Mouse (Mus musculus) left cerebral cortex, postnatal 14 days (tissue): Measurements from ENCODE around the gene R3hdm4. TPM values are rescaled to one million over a fixed set of nuclear protein-coding genes. Genes with fewer than 3 reads are reported as not detected.
"Not testable (repeated sequence)": the region's sequence is repeated elsewhere in the genome, so short reads cannot be mapped to it uniquely, and the experiment has no call there.

Experiments
- DNase-seq, 2 experiments: peaks; one replicate each; pipeline ENCODE4 v3.0.0; 2021 to 2022; ENCODE audit warnings: low spot score in 2 of 2, mixed read lengths in 1 of 2
- intact Hi-C: fragments of 180-260 bp; cut with DNase I; formaldehyde crosslinking; loops from one replicate; pipeline ENCODE4 v1.15.1; 2025
- long read RNA-seq, 2 experiments: library from polyadenylated mRNA; stranded (forward); transcript quantifications; one replicate each; pipeline ENCODE4 v2.0.0; 2021
- total RNA-seq, 2 experiments: library from RNA; stranded (reverse); gene quantifications; 2 replicates each; pipeline ENCODE4 v1.2.3; 2021

The R3hdm4 gene
- total RNA-seq, result 100 to 1,000 TPM; 438 to 440 TPM
- long read RNA-seq, experiment 1, transcript R3hdm4-201 (8 exons, 1,898 nt), result major isoform, 411 of 511 reads
- long read RNA-seq, experiment 1, partial matches to known transcripts, result 50 of 511 reads
- long read RNA-seq, experiment 1, other reads (novel, unspliced or antisense), result 50 of 511 reads
- long read RNA-seq, experiment 2, transcript R3hdm4-201 (8 exons, 1,898 nt), result major isoform, 357 of 429 reads
- long read RNA-seq, experiment 2, partial matches to known transcripts, result 21 of 429 reads
- long read RNA-seq, experiment 2, other reads (novel, unspliced or antisense), result 51 of 429 reads

DNA sequence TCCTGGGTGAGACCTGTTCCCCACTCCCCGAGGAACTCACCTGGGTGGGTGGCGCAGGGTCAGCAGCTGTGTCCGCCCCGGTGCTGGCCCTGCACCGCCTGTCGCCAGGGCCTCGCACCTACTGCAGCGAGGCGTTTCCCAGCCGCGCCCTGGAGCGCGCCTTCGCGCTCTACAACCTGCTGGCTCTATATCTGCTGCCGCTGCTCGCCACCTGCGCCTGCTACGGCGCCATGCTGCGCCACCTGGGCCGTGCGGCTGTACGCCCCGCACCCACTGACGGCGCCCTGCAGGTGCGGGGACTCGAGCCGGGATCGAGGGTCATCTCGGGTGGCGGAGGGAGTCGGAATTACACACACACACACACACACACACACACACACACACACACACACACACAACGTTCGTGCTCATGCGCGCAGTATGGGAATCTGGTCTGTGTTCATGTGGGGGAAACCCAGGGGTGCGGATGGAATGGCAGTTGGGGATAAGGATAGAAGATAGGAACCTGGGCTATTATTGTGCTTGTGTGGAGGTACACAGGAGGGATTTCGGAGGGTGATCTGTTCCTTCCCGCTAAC, at the start of gene R3hdm4:
TSS of gene R3hdm4 (minus strand) at position 251 of the 578 bp plus-strand sequence.
- intact Hi-C loops, result no loop called here
- no peak for DNase-seq

DNA sequence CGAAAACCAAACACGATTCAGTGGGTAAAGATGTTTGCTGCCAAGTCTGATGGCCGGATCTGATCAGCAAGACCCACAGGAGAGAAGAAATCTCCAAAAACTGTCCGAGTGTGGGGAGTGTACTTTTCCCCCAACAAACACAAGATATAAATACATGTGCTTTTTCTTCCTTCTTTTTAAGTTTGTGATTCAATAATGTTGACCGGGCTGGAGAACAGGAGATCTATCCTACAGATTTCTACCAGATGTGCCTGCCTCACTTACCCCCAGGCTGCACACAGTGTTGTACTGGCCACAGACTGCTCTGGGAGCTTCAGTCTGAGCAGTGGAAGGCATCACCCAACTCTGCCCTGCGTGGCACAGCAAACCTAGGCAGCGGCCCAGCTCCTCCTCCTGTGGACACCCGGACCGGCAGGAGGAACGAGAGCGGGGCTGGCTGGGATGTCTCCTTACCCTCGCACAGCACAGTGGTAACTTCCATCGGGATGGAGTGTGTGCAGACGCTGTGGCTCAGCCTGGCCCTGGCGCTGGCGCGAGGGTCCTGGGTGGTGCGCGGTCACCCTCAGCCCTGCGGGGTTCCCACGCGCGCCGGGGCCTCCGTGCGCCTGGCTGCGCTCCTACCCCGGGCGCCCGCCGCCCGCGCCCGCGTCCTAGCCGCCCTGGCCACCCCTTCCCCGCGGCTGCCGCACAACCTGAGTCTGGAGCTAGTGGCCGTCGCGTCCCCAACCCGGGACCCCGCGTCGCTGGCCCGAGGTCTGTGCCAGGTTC, 49.6 kb upstream of the R3hdm4 start, which contains the start of gene Grin3b:
TSS of gene Grin3b (plus strand) at position 301 of the 768 bp plus-strand sequence.
- no peak for DNase-seq
- intact Hi-C loops, result no loop called here

DNA sequence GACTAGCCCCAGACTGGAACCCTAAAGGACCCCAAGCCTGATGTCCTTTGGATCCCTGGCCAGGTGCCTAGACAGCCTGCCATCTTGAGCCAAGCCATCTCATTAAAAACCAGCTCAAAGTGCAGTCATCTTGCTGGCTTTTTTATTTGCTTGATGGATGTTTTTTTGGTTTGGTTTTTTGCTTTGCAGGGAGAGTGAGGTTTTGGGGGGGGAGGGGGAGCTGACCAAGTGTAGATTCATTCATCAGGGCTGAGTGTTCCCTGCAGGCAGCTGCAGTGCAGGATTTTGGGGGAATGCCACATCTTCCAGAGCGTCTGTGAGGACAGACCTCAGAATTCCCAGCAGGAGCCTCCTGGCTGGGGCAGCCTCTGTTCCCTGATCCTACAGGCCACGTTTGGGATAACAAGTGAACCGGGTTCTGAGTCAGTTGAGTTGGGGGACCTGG, 48.1 kb upstream of the R3hdm4 start:
- intact Hi-C loops, result no loop called here

DNA sequence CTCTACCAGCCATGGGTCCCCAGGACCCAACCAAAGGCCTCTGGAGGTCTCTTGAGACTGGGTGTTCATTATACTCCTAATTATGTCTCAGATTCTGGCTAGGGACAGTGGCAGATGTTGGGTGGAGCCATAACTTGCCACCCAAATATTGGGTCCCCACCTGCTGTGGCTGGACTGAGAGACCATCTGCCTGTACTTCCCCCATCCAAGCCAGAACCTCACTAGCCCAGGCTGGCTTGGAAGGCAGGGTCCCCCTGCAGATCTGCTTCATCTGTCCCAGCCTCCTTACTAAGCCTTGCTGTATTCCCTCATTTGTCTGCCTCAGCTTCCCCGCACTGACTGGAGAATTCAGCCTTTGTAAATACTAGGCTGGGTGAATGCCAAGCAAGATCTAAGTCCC, 47.2 kb upstream of the R3hdm4 start:
- DNase-seq, result no peak
- intact Hi-C loops, result no loop called here

More for the DNA sequence above, 48.1 kb upstream of the R3hdm4 start:
- DNase-seq, result peak in 1 of 2 experiments; percentile 48

DNA sequence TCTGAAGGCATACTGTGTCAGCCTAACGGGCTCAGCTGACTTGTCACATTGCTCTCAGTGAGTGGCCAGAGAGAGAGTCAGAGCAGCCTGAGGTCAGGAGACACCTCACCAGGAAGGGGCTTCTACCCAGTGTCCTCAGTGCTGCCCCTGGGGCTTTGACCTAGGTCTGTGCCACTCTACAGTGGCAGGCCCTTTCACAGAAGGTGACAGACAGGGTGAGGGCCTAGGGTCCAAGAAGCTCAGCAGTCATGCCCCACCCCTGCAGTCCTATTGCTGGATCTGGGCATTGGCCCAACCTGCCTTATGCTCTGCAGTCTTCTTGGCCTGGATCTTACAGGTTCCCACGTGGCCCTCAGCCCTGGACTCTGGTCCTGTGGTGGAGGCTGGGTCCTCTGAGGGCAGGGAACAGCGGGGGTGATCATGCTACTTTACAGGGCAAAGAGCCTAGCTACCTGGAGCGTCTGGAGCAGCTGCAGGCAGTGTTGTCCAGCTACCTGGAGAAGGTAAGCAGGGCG, 45.9 kb upstream of the R3hdm4 start:
- intact Hi-C loops, result no loop called here

DNA sequence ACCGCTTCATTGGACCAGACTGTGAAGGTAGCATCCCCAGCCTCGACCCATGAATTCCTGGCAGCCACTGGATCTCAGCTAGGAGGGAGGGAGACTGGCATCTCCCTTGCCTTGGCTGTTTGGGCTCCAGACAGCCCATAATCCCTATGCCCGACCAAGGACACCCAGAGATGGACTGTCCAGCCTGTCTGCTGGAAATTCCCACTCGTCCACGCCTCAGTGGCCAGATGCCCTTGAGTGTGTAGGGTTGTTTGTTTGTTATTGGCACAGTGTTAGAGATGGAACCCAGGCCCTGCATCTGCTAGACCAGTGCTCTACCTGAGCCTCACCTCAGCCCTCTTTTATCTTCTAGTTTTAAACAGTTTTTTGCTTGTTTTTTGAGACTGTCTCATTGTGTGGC, 44.3 kb upstream of the R3hdm4 start:
- no peak for DNase-seq
- intact Hi-C loops, result no loop called here

More for the DNA sequence above, 45.9 kb upstream of the R3hdm4 start:
- no peak for DNase-seq

DNA sequence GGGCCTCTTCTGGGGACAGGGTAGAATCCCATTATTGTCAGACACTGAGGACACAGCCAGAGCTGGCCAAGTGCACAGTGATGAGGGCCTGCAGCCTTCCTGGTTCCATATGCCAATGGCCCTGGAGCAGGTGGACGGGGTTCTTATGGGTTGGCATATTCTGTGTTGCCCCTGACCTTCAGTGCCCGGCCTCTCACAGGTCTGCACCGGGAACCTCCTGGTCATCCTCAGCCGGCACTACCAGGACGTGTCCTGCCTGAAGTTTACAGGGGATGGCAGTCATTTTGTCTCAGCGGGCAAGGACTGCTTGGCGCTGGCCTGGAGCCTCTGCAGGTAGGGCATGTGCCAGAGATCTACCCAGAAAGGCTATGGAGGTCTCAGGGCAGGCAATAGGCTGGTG, 43.7 kb upstream of the R3hdm4 start:
- intact Hi-C loops, result no loop called here
- no peak for DNase-seq

DNA sequence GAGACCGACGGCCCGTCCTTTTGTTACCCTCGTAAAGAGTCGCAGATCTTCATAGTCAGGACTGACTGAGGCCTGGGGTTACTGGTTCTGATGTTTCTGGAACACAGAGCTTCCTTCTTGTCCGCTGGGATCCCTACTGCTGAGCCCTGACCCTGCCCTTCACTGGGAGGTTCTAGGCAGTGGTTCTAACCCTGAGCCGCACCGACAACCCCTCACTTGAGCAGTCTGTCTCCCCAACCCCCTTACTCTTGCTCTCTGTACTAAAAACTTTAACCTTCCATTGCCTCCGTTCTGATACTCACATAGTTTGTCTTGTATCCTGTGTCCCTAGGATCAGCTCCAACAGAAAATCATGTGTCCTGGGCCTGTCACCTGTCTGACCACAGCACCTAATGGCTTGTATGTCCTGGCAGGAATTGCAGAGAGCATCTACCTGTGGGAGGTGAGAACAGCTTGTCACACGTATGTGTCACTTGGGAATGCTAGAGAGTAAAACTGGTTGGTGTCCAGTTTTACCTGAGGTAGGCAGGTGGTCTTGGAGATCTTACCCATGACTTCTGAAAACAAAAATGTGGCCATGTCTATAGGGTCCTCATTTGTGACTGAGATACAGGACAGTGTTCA, 39.8 kb upstream of the R3hdm4 start:
- no peak for DNase-seq
- intact Hi-C loops, result no loop called here

DNA sequence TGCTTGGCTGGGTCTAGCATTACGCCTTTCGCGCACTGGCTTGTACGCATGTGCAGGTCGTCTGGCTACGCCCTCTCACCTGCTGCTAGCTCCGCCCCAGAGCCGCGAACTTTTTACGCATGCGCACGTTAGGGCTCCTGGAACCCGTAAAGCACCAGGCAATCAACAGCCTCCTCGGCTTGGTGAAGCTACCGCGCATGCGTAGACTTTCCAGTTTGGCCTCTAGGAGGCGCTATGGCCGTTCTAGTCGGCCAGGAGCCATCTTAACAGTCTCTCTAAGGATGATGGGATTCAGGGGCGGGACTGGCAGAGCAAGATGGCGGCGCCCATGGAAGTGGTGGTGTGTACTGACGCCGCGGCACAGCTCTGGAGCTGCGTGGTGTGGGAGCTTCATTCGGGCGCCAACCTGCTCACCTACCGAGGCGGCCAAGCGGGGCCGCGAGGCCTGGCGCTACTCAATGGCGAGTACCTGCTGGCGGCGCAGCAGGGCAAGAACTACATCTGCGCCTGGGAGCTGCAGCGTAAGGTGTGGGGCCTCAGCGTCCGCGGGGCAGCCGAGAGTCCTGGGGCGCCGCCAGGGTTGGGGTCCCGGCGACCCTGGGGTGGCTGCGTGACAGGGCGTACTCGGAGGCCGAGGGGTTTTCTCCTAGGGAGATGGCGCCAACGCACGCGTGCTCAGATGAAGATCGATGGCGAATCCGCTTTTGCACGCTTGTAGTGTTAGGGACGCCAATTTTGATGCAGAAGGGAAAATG, 39.0 kb upstream of the R3hdm4 start, which contains the start of gene Wdr18:
TSS of gene Wdr18 (plus strand) at position 306 of the 755 bp plus-strand sequence.
- intact Hi-C loops, result loop anchor here (2.0 kb wide), 2 partner anchors 77 to 125 kb away; no protein-coding TSS in a partner anchor
- DNase-seq, result peak; percentile 99 to 100

DNA sequence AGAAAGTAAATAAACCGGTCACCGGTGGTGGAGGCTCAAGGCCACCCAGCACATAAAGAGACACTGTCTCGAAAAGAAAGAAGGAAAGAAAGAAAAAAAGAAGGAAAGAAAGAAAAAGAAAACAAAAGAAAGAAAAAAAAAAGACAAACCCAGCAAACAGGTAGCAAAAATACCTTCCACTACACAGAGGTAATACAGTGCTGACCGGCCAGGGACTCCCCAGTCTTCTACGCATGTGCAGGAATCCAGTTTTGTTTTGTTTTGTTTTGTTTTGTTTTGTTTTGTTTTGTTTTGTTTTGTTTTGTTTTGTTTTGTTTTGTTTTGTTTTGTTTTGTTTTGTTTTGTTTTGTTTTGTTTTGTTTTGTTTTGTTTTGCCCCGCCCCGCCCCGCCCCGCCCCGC, 38.4 kb upstream of the R3hdm4 start:
- intact Hi-C loops, result loop anchor here (2.0 kb wide), 2 partner anchors 77 to 125 kb away; no protein-coding TSS in a partner anchor
- DNase-seq, result not testable (repeated sequence)

DNA sequence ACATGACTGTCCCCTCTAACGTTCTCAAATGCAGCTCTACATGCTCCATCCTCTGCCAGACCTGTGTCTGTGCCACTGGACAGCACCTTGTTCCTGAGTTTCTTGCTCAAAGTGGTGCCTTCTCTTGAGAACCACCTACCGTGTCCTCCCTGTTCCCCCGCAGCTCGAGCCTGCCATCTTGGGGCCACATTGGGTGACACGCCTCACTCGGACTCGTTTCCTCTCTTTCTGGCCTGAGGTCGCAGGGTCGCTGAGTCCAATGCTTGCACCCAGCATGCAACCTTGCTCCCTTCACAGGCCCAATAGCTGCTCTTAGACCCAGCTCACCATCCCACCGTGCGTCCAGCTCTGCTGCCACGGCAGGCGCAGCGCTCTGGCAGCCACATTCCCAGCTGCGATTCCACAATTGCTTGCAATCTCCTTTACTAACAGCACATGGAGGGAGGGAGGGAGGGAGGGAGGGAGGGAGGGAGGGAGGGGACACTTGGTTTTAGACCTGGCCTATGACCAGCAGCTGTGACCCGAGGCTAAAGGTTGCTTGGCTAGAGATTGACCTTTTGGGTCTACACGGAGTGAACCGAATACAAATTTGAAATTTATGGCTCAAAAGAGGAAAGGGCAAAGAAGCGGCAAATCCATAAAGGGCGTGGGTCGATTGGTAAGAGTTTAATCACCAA, 37.3 kb upstream of the R3hdm4 start:
- DNase-seq, result peak; percentile 66 to 72
- intact Hi-C loops, result loop anchor here (1.0 to 2.0 kb wide), 3 partner anchors 33 to 123 kb away; no protein-coding TSS in a partner anchor

DNA sequence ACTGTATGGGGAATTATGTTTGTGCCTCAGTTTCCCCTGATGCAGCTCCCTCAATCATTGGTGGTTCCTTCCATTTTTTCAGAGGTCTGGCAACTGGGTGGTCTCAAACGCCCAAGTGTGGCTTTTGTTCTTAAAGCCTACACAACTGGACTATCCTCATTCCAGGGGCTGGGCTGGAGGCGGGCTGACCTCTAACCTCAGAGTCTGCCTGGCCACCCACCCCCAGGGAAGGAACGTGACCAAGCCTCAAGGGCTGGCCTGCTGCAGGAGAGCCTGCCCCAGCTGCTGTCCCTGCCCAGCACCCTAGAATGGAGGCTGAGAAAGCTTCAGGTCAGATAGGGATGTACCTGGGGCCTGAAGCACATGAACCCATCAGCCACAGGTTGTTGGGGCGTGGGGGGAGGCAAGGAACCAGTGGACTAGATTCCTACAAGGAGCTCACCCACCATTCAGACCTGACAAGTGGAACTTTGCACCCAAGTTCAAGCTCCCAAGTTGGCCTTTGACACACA, 35.7 kb upstream of the R3hdm4 start:
- no peak for DNase-seq
- intact Hi-C loops, result no loop called here

DNA sequence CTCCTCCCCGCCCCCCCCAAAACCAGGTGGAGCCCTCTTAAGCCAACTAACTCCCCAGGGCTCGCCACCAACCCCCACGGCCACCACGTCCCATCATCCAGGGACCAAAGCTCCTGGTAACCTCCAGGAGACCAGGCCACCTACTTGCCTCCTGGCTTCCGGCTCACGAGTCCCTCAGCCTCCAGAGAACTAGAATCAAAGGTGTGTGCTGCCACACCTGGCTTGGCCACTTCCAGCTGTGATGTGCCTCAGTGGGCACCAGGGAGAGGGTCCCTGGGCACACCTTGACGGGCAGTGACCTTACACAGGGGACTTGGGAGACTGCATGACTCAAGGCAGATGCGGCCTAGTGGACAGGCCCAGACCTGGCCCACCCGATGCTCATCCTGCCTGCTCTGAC, 34.7 kb upstream of the R3hdm4 start:
- DNase-seq, result no peak
- intact Hi-C loops, result loop anchor here (2.0 kb wide), 1 partner anchor 31 kb away; no protein-coding TSS in a partner anchor

DNA sequence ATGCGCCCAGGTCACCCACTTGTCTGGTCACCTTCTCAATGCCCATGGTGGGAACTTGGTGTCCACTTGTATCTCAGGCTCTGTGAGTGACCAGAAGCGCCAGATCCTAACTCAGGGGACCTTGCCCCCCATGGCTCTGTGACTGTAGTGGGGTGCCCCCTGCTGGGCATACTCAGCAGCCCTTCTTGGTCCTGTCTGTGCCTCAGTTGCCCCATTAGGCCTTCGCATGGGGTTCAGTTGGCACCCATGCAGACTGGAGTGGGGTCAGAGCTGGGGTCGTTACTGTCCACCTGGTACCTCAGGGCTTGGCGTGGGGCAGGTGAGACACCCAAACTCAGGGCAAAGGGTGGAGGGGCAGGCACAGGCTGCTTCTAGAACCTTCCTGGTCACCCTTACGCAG, 32.9 kb upstream of the R3hdm4 start:
- DNase-seq, result no peak
- intact Hi-C loops, result loop anchor here (2.0 kb wide), 1 partner anchor 29 kb away; no protein-coding TSS in a partner anchor

DNA sequence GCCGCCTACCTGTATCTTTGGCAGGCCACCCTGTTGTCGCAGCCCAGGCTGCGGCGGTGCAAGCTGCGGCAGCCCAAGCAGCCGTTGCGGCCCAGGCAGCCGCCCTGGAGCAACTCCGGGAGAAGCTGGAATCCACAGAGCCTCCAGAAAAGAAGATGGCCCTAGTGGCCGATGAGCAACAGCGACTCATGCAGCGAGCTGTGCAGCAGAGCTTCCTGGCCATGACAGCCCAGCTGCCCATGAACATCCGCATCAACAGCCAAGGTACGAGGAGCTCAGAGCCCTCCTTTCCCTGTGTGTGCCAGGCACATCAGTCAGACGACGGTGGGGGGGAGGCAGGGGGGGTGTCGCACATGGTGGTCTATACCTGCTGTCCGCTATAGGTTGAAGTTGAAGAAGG, 29.7 kb upstream of the R3hdm4 start:
- no peak for DNase-seq
- intact Hi-C loops, result no loop called here

DNA sequence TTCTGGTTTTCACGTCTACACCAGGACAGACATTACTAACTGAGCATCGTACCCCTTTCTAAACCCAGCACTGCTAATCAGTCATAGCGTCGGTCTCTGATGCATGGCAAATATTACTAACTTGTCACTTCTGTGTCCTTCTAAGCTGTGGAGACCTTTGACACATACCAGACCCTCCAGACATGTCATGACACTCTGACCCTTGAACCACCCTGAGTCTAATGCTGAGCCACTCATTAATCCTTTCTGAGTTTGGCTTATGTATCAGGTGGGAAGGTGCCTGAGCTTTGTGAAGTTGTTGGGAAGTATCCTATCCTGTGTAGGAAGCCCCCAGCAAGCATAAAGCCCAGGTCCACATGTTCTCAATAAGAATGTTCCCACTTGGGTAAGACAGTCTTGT, 28.9 kb upstream of the R3hdm4 start:
- DNase-seq, result no peak
- intact Hi-C loops, result no loop called here

DNA sequence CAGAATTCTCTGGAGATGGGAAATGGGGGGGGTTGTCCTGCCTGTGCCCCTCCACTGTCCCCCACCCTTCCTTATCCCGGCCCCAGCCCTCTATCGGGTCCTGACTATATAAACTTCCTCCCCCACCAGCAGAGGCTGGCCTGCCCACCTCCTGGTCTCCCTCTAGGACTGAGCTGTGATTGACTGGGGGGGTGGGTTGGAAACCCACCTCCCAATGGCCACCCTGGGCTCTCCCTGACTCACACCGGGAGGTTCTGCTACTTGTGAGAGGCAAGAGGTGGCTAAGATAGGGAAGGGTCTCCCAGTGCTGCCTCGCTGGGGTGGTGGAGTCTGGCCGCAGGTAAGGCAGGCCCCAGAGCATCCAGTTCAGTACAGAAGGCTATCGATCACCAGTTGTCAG, 26.5 kb upstream of the R3hdm4 start:
- no peak for DNase-seq
- intact Hi-C loops, result no loop called here
